Mouse (Mus musculus): Measurements from ENCODE around the gene Gadd45gip1.

Gene Gadd45gip1

DNA sequence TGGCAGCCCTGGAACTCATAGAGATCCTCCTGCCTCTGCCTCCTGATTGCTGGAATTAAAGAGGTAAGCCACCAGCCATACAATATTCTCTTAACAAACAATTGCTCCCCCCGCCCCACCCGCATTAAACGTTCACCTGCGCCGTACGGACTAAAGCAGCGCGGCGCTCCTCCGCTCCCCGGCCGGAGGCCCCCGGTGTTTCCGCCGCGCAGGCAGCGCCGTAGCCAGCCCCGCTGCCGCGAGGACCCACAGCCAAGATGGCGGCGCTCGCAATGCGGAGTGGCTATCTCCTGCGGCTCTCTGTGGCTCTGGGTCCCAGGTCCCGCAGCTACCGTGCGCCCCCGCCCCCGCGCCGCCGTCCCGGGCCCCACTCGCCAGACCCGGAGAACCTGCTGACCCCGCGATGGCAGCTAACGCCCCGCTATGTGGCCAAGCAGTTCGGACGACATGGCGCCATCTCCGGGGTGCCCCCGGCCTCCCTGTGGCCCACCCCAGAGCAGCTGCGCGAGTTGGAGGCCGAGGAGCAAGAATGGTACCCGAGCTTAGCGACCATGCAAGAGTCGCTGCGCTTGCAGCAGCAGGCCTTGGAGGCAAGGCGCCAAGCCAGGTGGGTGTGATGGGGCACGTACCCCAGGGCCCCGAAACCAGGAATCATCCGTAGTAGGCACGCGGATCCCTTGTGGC lies 854 bp downstream of the Gadd45gip1 start:
- peak; percentile 72 for DNase-seq (ENCODE audit: low spot score)

DNA sequence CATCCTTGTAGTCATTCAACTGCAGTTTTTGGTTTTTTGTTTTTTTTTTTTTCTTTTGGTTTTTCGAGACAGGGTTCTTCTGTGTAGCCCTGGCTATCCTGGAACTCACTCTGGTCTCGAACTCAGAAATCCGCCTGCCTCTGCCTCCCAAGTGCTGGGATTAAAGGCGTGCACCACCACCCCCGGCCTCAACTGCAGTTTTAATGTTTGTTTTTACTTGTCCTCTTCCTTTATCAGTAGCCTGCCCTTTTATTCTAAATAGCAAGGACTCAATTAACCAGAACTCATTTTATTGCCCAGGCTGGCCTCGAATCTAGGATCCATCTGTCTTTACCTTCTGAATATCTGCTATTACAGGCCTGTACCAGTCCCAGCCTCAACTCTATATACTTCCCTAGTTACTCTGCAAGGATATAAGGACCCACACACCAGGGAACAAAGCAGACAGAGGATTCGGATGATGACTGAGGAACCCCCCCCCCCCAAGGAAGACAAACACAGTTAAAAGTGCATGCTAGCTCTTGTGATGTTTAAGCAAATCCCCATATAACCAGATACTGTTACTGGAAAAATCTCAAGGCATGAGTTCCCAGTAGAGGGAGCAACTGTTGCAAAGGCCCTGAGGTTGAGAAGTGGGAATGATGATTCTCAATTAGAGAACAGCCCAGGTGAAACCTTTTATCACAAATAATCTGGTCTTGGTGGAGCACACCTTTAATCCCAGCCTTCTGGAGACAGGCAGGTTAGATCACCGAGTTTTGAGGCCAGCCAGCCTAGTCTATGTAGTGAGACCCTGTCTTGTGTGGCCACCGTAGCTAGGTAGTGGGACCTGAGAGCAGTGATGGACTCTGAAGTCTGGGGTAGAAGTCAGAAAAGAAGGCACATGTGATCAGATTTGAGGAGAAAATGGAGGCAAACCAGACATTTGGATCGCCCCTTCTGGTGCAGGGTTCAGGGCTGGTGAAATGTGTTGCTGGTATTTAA lies 1.7 kb downstream of the Gadd45gip1 start:
- no peak for DNase-seq (ENCODE audit: low spot score)

DNA sequence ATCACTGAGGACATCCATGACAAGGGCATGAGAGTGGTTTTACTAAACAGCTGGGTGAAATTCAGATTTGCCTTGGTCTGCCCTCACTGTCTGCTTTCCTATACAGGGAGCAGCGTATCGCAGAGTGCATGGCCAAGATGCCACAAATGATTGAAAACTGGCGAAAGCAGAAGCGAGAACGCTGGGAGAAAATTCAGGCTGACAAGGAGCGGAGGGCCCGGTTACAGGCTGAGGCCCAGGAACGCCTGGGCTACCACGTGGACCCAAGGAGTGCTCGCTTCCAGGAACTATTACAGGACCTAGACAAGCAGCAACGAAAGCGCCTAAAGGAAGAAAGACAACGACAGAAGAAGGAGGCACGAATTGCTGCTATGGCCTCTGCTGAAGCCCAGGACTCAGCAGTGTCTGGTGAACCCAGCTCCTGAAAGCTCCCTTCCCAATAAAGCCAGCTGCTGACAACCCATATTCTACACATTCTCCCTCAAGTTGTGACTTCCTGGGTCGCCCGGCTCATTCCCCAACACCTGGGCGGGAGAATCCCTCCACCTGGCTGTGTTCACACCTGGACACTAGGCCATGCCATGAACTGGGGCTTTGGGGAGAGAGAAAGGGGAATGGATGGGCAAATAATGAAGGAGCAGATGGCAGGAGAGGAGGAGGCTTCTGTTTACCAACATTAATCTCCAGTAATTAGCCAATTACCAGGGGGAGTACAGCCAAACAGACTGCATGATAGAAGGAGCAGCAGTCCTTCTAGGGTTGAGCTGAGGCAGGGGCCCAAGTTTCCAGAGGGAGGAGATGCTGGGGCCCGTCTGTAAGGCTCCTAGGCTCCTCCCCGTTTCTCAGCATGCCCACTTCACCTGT lies 2.9 kb downstream of the Gadd45gip1 start:
- DNase-seq (ENCODE audit: low spot score) = no peak

DNA sequence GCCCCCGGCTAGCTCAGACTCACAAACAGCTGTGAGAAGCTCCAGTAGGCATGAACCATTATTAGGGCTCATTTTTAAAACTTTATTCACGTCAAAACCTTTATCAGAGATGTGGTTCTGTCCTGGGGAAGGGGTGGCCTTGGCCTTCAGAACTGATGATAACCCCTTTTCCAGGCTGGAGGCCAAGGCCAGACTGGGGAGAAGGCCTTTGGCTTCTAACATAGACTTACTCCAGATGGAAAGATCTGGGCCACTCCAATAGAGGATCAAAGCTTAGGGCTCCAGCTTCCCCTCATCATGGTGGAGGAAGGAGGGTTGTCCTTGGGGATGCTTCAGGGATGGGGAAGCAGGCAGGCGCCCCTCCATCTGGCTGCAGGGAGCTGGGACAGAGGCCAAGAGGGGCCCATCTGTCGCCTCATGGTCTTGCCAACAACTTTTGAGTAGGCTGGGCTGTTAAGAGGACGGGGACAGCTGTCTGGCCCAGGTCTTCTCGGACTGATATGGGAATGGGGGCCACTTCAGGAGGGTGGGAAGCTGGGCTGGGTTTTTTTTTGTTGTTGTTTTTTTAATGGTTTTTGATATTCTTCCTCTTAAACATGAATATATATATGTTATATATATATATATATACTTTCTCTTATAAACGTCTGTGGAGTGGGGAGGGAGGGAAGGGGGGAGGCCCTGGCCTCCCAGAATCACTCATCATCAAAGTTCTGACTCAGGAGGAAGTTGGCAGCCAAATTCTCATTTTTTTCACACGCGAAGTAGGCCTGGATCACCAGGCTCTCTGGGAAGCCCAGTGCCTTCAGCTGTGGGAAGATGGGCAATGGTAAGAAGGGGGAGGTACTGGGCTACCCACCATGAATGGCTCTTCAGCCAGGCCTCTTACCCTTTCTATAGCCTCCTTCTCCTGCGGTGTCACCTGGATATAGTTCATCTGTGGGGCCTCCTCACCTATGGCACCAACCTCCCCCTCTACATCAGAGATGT lies 3.8 kb downstream of the Gadd45gip1 start:
- DNase-seq (ENCODE audit: low spot score) = peak; percentile 84

DNA sequence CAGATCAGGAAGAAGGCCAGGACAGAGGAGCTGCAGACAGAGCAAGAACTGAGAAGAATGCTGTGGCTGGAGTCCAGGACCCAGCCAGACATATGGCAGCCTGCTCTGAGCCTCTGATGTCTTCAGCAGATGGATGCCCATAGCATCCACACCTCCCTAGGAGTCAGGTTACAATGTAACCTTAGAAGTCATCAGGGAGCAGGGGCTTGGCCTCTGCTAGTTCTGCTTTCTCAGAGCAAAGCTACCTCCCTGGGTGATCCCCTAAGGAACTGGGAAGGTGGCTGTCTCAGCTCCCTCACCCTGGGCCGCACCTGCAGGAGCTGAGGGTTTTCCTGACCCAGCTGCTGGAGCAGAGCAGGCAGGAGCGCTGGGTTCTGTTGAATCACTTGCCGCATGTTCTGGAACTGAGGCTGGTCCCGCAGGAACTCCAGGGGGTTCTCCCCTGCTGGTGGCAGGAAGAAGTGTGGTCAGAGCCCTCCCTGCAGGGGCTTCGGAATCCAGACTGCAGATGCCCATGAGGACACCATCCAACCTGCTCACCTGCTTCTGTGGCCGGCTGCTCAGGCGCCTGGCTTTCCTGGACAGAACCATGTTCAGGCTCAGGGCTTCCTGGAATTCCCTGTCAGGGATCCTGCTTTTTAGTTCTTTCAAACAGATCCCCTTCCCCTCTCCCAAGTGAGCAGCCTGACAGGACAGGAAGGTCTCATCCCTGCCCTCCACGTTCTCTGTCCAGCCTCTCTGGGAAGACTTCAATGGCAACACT lies 6.0 kb downstream of the Gadd45gip1 start:
- DNase-seq (ENCODE audit: low spot score) = no peak

DNA sequence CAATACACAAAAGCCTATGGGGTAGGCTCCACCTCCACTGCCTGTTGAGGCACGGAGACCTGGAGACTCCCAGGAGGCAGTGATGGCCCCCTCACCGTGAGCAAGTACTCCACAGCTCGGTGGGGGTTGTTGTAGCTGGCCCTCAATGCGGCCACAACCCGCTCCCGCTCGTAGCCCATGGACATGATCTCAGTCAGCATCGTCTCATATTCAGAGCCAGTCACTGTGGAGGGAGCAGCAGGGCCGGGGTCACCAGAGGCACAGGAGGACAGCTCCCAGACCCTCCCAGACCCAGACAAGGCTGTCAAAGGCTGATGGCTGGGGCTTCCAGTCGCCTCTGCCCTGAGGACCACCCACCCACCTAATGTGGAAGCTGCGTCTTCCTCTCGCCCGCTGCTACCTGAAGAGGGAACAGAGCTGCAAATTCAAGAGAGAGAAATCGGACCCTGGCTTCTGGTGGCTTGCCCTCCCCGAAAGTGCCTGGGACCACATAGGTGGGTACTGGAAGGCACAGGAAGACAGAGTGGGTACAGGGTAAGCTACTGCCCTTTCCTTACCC lies 6.7 kb downstream of the Gadd45gip1 start:
- DNase-seq (ENCODE audit: low spot score) = no peak

DNA sequence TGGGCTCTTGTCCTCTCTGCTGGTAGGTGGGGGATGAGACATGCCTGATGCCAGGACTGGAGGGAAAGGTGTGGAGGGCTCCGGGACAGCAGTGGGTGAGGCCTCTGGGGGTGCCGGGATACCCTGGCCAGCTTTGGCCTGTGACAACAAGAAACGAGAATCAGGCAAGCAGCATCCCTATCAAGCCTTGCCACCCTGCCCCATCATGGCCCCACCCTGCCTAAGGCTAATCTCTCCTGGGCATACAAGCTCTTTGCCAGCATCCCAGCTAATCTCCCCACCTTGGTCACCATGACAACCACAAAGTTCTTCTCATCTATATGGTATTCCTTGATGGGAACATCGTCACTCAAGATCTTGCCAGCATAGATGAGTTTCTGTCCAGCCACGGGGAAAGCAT lies 7.2 kb downstream of the Gadd45gip1 start:
- no peak for DNase-seq (ENCODE audit: low spot score)

DNA sequence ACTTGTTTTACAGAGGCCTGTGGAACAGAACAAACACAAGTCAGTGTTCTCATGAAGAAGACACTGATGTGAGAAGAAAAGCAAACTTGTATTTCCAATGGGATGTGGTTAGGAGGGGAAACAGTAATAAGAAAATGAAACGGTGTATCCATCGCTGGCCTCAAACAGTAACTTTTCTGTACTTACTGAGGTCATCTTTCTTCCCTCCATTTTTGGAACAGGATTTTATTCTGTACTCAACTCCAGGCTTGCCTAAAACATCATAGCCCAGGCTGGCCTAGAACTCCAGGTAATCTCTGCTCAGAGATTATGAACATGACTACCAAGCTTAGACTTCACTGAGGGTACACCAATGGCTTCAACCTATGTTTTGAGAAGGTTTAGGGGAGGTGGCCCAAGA lies 8.1 kb downstream of the Gadd45gip1 start:
- DNase-seq (ENCODE audit: low spot score) = no peak

DNA sequence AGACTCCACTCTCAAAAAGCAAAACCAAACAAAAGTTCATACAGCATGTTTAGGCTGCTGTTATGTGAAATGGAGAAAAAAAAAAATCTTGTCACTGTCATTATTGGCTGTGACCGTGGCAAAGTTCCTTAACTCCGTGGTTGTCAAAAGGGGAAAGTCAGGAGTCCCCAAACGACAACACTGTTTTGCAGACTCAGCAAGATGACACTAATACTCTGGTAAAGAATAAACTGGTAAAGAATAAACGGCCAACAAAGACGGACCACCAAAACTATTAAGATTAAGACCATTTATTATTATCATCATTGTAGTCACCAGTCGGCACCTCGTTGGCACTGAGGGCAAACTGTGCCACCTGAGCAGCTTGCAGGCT lies 8.5 kb downstream of the Gadd45gip1 start:
- no peak for DNase-seq (ENCODE audit: low spot score)

DNA sequence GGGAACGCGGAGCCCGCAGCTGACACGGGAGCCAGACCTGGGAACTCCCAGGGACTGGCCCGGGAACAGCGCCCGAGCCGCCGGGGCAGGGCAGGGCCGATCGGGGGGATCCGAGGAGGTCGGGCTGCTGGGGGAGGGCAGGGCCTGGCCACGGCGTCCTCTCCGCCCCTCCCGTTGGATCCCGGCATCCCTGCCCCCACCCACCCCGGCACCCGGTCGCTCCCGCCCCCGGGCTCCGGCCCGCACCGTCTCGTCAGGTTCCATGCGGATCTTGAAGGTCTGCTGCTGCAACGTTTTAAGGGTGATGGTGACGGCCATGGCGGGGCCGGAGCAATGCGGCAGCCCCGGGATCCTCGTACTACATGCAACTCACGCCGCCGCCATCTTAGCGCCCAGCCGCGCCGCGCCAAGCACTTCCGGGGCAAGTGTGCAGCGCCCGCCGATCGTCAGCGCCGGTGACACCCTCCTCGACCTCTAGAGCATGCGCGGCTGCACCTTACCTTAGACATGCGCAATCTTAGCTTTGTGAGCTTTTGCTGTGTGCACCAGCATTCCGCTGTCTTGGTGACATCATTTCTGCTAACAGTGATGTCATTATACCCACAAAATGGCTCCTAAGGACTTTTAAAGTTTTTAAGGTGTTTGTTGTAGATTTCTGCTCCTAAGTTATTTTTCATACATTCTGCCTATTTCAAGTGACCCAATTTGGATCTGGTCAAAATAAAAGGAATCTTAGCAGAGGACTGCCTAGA lies 9.1 kb downstream of the Gadd45gip1 start, which contains the start of gene Rad23a:
TSS of gene Rad23a (minus strand) at position 418 of the 752 bp plus-strand sequence.
- peak; percentile 92 for DNase-seq (ENCODE audit: low spot score)

DNA sequence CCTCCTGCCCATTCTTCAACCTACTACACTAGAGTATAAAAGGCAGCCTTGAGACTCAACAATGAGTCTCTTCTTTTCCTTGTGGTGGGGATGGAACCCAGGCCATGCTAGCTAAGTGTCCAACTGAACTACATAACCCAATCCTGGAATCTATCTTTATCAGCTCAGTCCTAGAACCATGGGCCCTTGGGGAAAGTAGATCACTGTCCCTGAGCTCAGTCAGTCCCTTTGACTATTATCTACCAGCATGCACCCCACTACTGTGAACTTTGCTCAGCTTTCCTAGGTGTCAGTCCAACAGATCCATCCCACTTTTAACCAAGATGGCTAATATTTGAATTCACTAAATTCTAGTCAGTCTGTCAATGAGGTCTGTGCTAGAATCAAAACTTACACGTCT lies 10.2 kb downstream of the Gadd45gip1 start:
- no peak for DNase-seq (ENCODE audit: low spot score)

DNA sequence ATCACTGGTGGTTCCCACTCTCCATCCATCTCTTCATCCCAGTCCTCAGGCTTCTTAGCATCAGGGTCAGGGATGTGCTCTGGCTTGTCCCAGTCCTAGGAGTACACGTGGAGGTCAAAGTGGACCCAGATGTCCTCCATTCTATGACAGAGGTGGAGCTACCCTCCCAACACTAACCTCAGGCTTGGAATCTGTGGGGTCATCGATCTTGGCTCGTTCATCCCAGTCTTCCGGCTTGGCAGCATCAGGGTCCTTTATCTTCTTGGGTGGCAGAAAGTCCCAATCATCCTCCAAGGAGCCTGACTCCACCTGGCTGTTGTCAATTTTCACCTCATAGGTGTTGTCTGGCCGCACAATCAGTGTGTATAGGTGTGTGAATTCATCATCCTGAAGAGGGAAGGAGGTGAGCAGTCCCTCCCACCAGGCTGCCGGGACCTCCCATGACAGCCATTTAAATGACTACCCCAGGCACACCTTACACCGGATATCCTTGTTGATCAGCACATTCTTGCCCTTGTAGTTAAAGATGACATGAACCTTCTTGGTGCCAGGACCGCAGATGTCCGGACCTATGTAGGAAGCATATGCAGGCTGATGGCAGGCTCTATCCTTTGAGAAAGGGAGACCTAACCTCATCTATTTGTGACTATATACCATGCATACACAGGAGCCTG lies 13.2 kb downstream of the Gadd45gip1 start:
- DNase-seq (ENCODE audit: low spot score) = no peak

DNA sequence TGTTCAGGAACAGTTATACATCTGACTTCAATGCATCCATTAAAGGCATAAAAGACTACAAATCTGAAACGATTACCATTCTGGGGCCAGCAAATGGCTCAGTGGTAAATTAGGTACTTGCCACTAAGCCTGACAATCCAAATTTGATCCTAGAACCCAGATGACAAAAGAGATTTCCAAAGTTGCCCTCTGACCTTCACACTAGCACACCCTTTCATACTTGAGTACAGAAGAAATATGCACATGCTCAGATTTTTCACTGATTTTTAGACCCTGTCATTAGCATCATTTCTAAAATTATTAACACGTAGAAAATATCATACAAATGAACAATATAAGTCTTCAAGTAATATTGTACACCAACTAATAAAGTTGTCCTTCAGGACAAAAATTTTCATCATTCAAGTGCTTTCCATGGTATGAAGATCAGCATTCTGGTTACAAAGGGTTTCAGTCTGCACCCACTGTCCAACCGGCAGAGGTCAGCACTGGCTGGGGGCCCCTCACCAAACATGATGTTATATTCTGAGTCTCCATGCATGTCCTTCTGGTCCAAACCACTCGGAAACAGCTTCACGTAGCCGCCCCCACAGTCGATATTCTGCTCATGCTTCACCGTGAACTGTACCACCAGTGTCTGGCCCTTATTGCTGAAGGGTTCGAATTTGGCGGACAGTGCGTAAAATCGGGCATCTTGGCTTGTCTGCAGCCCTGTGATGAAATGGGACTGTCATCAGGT lies 14.2 kb downstream of the Gadd45gip1 start:
- DNase-seq (ENCODE audit: low spot score) = no peak

DNA sequence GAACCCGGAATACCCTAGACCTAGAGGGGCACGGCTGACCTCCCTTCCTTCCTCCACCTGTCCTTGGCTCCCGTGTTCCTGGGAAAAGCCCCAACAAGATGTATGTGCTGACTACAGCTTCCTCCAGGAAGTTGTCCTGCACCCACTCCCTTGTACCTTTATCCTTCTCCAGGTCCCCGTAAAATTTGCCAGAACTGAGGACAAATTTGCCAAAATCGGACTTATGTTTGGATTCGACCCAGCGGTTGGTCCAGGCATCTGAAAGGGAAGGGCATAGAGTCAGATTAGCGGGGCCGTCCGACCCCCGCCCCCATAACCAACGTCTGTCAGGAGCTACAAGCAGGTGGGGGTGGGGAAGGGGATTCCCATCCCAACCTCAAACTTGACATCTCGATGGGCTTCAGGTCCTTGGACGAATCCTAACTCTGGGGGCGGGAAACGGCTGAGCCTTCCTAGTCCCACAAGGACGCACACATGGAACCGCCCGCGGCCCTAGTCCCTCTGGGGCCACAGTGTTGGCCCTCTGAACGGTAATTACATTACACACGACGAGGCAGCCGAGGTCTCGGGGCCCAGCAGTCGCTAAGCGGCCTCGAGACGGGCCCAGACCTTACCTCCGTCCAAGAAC lies 14.9 kb downstream of the Gadd45gip1 start:
- DNase-seq (ENCODE audit: low spot score) = peak; percentile 51

DNA sequence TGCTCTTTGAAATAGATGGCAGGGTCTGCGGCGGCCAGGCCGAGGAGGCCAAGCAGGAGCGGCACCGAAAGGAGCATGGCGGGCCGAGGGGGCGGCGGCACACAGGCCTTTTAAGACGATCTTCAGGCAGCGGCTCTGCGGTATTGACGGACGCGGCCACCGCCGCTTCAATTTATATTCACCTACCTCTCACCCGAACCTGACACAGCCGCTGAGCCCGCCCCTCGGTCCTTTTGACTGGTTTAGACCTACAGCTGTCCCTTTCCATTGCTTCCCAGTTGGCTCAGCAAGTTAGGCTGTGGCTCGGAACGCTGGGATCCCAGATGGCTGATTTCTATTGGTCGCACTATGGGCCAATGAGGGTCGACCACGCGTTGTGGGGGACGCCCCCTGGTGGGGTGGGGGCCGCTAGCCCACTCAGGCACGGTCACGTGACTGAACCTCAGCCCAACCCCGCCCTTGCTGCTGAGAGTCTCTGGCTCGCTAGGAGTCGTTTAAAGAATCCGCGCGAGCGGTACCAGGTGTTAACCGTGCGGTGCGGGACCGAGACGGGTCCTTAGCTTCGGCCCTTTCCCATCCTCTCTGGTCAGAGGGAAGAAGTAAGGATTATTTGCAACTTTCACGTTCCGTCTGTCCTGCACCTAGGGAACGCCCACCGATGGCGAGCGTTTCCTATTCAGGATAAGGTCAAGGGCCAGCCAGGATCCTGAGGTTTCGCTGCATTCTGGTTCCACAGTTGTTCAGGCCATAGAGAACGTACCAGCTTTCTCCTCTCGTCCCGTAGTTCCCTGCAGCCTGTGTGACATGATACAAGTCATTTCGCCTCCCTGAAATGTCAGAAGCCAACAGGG lies 15.6 kb downstream of the Gadd45gip1 start, which contains the start of gene Calr:
TSS of gene Calr (minus strand) at position 213 of the 851 bp plus-strand sequence.
- DNase-seq (ENCODE audit: low spot score) = peak; percentile 100

All from layer of hippocampus, adult 11-12 months (tissue).